Mouse (Mus musculus): Measurements from ENCODE around the gene Ehd2. TPM values are rescaled to one million over a fixed set of nuclear protein-coding genes. Genes with fewer than 3 reads are reported as not detected.

Gene Ehd2
- polyA plus RNA-seq, 1 experiment from 2014 or later = 4.6 TPM

DNA sequence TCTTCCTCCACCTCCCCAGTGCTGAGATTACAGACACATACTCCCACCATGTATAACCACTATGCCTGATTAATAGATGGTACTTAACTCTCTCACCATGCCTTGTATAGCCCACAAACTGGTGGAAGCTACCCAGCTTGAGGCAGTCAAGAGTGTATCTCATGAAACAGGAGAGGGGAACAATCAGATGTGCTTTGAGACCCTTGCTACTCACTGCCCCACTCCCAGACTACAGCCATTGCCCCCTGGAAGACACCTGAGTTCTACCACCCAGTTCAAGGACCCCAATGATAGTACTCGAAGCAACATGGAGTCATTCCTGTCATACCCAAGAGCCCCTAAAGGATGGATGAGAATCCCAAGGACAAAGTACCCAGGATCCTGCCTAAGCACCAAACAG lies 60.8 kb downstream of the Ehd2 start:
- Histone ChIP-seq H3K4me1 (replicated peaks) (no peaks in the 10 kb centered on the region), H3K36me3 (replicated peaks) (no peaks in the 10 kb centered on the region), H3K9ac (no peak overlapping the region), H3K27me3 (no peaks in the 10 kb centered on the region), H3K4me3 (replicated peaks) (no peak overlapping the region), H3K9me3 (replicated peaks) (no peaks in the 10 kb centered on the region), H3K4me2 (no peak overlapping the region), H3K27ac (replicated peaks) (no peak overlapping the region)
- 47% methylated on average over 1 of the region's 1 CpGs for WGBS (ENCODE audit: insufficient replicate concordance)
- no peak for ATAC-seq (ENCODE audit: insufficient read depth)

- 66% methylated on average over 7 of the region's 7 CpGs for WGBS (ENCODE audit: insufficient replicate concordance)
- ATAC-seq (ENCODE audit: insufficient read depth) = no peak
- no peaks in the 10 kb centered on the region for H3K9me3 ChIP-seq (replicated peaks)
Observed at GRCm38 (mm10) chr7:15905861-15906260, 61.5 kb downstream of the Ehd2 start.

DNA sequence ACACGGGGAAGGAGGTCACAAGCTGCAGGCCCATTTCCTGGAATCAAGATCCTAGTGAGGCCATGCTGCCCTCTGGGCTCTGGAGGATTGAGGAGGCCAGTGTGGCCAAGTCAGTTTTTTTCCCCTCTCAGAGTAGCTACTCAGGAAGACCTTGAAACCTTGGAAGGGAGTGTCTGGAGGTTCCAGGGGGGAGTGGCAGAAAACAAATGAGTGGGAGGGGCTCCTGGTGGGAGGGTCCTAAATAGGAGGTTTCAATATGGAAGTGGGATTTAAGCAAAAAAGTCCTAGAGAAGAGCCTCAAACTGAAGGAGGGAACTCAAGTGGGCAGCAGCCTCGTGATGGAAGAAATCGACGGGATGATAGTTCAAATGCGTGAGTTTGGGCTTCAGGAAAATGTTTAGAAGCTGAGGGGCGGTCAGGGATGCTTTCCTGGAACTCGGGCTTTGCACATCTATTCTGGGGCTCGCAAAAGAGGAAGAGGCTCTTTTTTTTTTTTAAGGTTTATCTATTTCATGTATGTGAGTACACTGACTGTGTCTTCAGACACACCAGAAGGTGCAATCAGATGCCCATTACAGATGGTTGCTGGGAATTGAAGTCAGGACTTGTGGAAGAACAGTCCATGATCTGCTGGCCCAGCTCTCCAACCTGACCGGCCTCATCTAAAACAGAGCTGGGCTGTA lies 65.9 kb downstream of the Ehd2 start:
- Histone ChIP-seq H3K4me3 (replicated peaks) (no peak overlapping the region), H3K27ac (replicated peaks) (no peak overlapping the region), H3K4me1 (replicated peaks) (no peaks in the 10 kb centered on the region), H3K9me3 (replicated peaks) (no peaks in the 10 kb centered on the region), H3K4me2 (no peak overlapping the region), H3K9ac (no peak overlapping the region), H3K27me3 (no peaks in the 10 kb centered on the region), H3K36me3 (replicated peaks) (no peaks in the 10 kb centered on the region)
- 53% methylated on average over 9 of the region's 9 CpGs for WGBS (ENCODE audit: insufficient replicate concordance)
- ATAC-seq (ENCODE audit: insufficient read depth) = no peak

More at GRCm38 (mm10) chr7:15905861-15906260, 61.5 kb downstream of the Ehd2 start:
- Histone ChIP-seq H3K27ac (replicated peaks) (no peak overlapping the region), H3K27me3 (no peaks in the 10 kb centered on the region), H3K4me2 (no peak overlapping the region), H3K4me3 (replicated peaks) (no peak overlapping the region), H3K36me3 (replicated peaks) (no peaks in the 10 kb centered on the region), H3K4me1 (replicated peaks) (no peaks in the 10 kb centered on the region), H3K9ac (no peak overlapping the region)

Other genes with a start within 250 kb of the Ehd2 start
- gene Obox5, start 217.4 kb downstream of the Ehd2 start, polyA plus RNA-seq (2015; fragmentation: Nextera tagmentation; extraction: Ambion mirVana) = not detected in 2 replicates
- gene Obox6, start 127.9 kb downstream of the Ehd2 start, polyA plus RNA-seq (2015; fragmentation: Nextera tagmentation; extraction: Ambion mirVana) = not detected in 2 replicates
- not detected in 2 replicates for gene Crx, start 87.6 kb downstream of the Ehd2 start, polyA plus RNA-seq (2015; fragmentation: Nextera tagmentation; extraction: Ambion mirVana)
- gene Crxos, start 85.0 kb downstream of the Ehd2 start, polyA plus RNA-seq (2015; fragmentation: Nextera tagmentation; extraction: Ambion mirVana) = not detected in 2 replicates
- 246 and 279 TPM in 2 replicates for gene Selenow, start 45.2 kb downstream of the Ehd2 start, polyA plus RNA-seq (2015; fragmentation: Nextera tagmentation; extraction: Ambion mirVana)
- gene Nop53, start 21.5 kb downstream of the Ehd2 start, polyA plus RNA-seq (2015; fragmentation: Nextera tagmentation; extraction: Ambion mirVana) = 76.1 and 81.2 TPM in 2 replicates
- 1.6 and 1.9 TPM in 2 replicates for gene Bicra, start 80.4 kb upstream of the Ehd2 start, polyA plus RNA-seq (2015; fragmentation: Nextera tagmentation; extraction: Ambion mirVana)
- not detected in 2 replicates for gene Zfp541, start 94.2 kb upstream of the Ehd2 start, polyA plus RNA-seq (2015; fragmentation: Nextera tagmentation; extraction: Ambion mirVana)
- gene Napa, start 130.9 kb upstream of the Ehd2 start, polyA plus RNA-seq (2015; fragmentation: Nextera tagmentation; extraction: Ambion mirVana) = 159 and 169 TPM in 2 replicates
- gene Kptn, start 152.3 kb upstream of the Ehd2 start, polyA plus RNA-seq (2015; fragmentation: Nextera tagmentation; extraction: Ambion mirVana) = 8.6 and 9.6 TPM in 2 replicates
- not detected in 2 replicates for gene Slc8a2, start 162.3 kb upstream of the Ehd2 start, polyA plus RNA-seq (2015; fragmentation: Nextera tagmentation; extraction: Ambion mirVana)
- gene Meis3, start 207.5 kb upstream of the Ehd2 start, polyA plus RNA-seq (2015; fragmentation: Nextera tagmentation; extraction: Ambion mirVana) = 1.3 and 1.7 TPM in 2 replicates

Measured in liver, embryonic 15.5 days (tissue).